Mouse (Mus musculus): ENCODE results near the gene F2rl3. TPM values are rescaled to one million over a fixed set of nuclear protein-coding genes. Genes with fewer than 3 reads are reported as not detected.

F2rl3 gene
- polyA plus RNA-seq, 1 experiment from 2014 or later, result 1.7 TPM

DNA sequence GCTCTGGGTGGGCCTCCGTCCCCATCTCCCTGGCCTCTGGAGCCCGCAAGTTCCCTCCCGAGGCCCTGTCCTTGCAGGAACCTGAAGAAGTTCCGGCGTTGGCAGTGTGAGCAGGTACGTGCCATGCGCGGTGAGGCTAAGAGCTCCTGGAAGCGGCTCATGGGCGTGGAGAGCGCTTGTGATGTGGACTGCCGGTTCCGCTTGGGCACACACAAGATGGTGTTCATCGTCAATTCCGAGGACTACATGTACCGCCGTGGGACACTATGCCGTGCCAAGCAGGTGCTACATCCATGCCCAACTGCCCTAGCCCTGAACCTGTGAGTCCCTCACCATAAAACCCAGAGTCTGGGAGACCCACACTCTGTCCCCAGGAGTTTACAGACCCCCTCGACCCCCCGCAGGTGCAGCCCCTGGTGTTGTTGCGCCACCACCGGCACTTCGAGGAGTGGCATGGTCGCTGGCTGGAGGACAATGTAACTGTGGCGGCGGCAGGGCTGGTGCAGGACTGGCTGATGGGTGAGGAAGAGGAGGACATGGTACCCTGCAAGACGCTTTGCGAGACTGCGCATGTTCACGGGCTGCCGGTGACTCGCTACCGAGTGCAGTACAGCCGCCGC lies 4.8 kb upstream of the F2rl3 start:
- no peaks in the 10 kb centered on the region for H3K9me3 ChIP-seq (replicated peaks; ENCODE audit: control insufficient read depth, low read length)
- WGBS, result 97% methylated on average over 35 of the region's 35 CpGs
- H3K4me3 ChIP-seq (ENCODE audit: low read length), result no peak overlapping the region

DNA sequence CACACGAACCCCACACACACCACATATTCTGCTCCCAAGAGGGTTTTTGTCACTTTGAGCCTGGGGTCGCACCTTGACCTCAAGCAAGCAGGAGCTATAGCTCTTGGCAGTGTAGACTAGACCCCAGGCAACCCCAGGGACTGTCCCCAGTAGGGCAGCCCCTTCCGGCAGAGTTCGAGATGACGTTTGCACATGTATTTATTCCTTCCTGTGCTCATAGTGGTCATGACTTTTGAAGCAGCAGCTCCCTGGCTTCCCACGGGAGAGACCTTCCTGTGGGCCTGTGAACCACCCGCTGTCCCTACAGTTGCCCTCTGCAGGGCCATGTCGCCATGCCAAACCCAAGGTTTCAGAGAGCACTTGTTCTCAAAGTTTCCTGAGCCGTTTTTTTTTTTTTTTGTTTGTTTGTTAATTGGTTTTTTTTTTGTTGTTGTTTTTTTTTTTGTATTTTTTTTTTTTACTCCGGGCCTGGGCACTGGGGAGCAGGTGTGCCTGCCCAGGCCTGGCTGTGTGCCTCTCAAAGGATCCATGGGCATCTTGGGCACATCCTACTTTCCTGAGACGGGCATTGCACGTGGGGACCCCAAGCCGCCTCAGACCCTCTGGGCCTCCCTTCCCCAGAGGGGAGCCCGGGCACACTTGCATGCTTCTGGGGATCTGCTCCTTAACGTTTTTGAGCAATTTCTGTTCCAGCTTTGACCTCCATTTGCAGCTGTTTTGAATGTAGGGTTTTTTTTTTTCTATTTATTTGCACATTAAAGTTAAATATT lies 4.1 kb upstream of the F2rl3 start:
- Histone ChIP-seq H3K4me1 (ENCODE audit: control insufficient read depth, insufficient read depth, low read length) (peaks cover 9% of the 10 kb centered on the region), H3K27ac (ENCODE audit: low read length) (no peak overlapping the region), H3K4me2 (ENCODE audit: low read depth, low read length) (no peak overlapping the region), H3K27me3 (ENCODE audit: control insufficient read depth, insufficient read depth, low read length) (no peaks in the 10 kb centered on the region), H3K9ac (ENCODE audit: low read length) (no peak overlapping the region), H3K4me3 (ENCODE audit: low read length) (no peak overlapping the region), H3K9me3 (replicated peaks; ENCODE audit: control insufficient read depth, low read length) (no peaks in the 10 kb centered on the region), H3K36me3 (ENCODE audit: control insufficient read depth, insufficient read depth) (peaks cover 49% of the 10 kb centered on the region)
- WGBS, result 90% methylated on average over 15 of the region's 15 CpGs
- no peak for ATAC-seq (replicated peaks; ENCODE audit: extremely low read depth, insufficient read depth, low FRiP score)

More for the DNA sequence above, 4.8 kb upstream of the F2rl3 start:
- peaks cover 55% of the 10 kb centered on the region for H3K36me3 ChIP-seq (ENCODE audit: control insufficient read depth, insufficient read depth)
- H3K27ac ChIP-seq (ENCODE audit: low read length), result no peak overlapping the region
- ATAC-seq (replicated peaks; ENCODE audit: extremely low read depth, insufficient read depth, low FRiP score), result no peak
- H3K4me2 ChIP-seq (ENCODE audit: low read depth, low read length), result no peak overlapping the region
- H3K4me1 ChIP-seq (ENCODE audit: control insufficient read depth, insufficient read depth, low read length), result peaks cover 7% of the 10 kb centered on the region
- no peak overlapping the region for H3K9ac ChIP-seq (ENCODE audit: low read length)
- no peaks in the 10 kb centered on the region for H3K27me3 ChIP-seq (ENCODE audit: control insufficient read depth, insufficient read depth, low read length)

DNA sequence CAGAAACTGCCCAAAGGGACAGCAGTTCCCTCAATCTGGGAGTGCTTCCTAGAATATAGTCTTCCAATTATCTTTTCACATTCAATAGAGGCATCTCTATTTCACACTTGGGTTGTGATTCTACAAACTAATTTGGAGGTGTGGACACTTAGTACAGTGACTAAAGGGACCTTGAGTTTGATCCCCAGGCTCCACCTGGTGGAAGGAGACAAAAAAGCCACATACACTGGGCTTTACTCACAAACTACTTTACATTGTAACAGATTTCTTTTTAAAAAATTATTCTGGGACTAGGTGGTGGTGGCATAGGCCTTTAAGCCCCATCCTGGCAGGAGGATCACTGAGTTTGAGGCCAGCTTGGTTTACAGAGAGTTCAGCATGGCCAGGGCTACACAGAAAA lies 3.4 kb upstream of the F2rl3 start:
- H3K9me3 ChIP-seq (replicated peaks; ENCODE audit: control insufficient read depth, low read length), result no peaks in the 10 kb centered on the region
- no peaks in the 10 kb centered on the region for H3K27me3 ChIP-seq (ENCODE audit: control insufficient read depth, insufficient read depth, low read length)
- H3K4me2 ChIP-seq (ENCODE audit: low read depth, low read length), result no peak overlapping the region
- H3K27ac ChIP-seq (ENCODE audit: low read length), result no peak overlapping the region
- H3K4me3 ChIP-seq (ENCODE audit: low read length), result no peak overlapping the region
- peaks cover 9% of the 10 kb centered on the region for H3K4me1 ChIP-seq (ENCODE audit: control insufficient read depth, insufficient read depth, low read length)
- H3K9ac ChIP-seq (ENCODE audit: low read length), result no peak overlapping the region
- H3K36me3 ChIP-seq (ENCODE audit: control insufficient read depth, insufficient read depth), result peaks cover 43% of the 10 kb centered on the region
- ATAC-seq (replicated peaks; ENCODE audit: extremely low read depth, insufficient read depth, low FRiP score), result no peak

DNA sequence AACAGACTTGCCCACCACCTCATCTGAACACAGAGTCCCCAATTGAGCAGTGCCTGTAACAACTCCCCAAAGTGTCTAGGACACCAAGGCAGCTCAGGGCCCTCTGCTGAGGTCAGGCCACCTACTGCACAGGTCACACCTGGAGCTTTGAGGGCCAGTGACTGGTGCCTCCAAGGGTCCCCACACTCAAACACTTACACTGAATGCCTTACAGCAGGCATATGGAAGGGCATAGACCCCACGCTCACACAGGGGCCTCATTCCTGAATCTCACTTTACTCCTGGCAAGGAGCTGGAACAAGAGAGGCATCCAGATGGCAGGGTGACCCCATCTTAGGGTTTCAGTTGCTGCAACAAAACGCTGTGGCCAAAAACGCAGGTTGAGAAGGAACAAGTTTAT lies 1.5 kb upstream of the F2rl3 start:
- WGBS, result 78% methylated on average over 3 of the region's 3 CpGs

DNA sequence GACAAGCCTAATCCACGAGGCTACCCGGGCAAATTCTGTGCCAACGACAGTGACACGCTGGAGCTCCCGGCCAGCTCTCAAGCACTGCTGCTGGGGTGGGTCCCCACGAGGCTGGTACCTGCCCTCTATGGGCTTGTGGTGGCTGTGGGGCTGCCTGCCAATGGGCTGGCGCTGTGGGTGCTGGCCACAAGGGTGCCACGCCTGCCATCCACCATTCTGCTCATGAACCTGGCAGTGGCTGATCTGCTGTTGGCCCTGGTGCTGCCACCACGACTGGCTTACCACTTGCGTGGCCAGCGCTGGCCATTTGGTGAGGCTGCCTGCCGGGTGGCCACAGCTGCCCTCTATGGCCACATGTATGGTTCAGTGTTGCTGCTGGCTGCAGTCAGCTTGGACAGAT lies 626 bp downstream of the F2rl3 start:
- Histone ChIP-seq H3K9me3 (replicated peaks; ENCODE audit: control insufficient read depth, low read length) (no peaks in the 10 kb centered on the region), H3K9ac (ENCODE audit: low read length) (no peak overlapping the region; the same call in 1 of the 2 replicates), H3K4me1 (ENCODE audit: control insufficient read depth, insufficient read depth, low read length) (peaks cover 9% of the 10 kb centered on the region), H3K4me2 (ENCODE audit: low read depth, low read length) (peak overlapping the region; percentile 34), H3K27ac (ENCODE audit: low read length) (0 out of 2 replicates have a peak overlapping the region, but pooled peaks have one; percentile 40), H3K36me3 (ENCODE audit: control insufficient read depth, insufficient read depth) (peaks cover 13% of the 10 kb centered on the region), H3K4me3 (ENCODE audit: low read length) (no peak overlapping the region), H3K27me3 (ENCODE audit: control insufficient read depth, insufficient read depth, low read length) (no peaks in the 10 kb centered on the region)
- 83% methylated on average over 12 of the region's 12 CpGs for WGBS
- no peak for ATAC-seq (replicated peaks; ENCODE audit: extremely low read depth, insufficient read depth, low FRiP score)

More for the DNA sequence above, 1.5 kb upstream of the F2rl3 start:
- no peak overlapping the region for H3K4me3 ChIP-seq (ENCODE audit: low read length)
- peaks cover 33% of the 10 kb centered on the region for H3K36me3 ChIP-seq (ENCODE audit: control insufficient read depth, insufficient read depth)
- H3K9ac ChIP-seq (ENCODE audit: low read length), result no peak overlapping the region
- no peaks in the 10 kb centered on the region for H3K27me3 ChIP-seq (ENCODE audit: control insufficient read depth, insufficient read depth, low read length)
- no peak for ATAC-seq (replicated peaks; ENCODE audit: extremely low read depth, insufficient read depth, low FRiP score)
- no peaks in the 10 kb centered on the region for H3K9me3 ChIP-seq (replicated peaks; ENCODE audit: control insufficient read depth, low read length)
- H3K4me1 ChIP-seq (ENCODE audit: control insufficient read depth, insufficient read depth, low read length), result peaks cover 9% of the 10 kb centered on the region
- no peak overlapping the region for H3K27ac ChIP-seq (ENCODE audit: low read length)
- no peak overlapping the region for H3K4me2 ChIP-seq (ENCODE audit: low read depth, low read length)

DNA sequence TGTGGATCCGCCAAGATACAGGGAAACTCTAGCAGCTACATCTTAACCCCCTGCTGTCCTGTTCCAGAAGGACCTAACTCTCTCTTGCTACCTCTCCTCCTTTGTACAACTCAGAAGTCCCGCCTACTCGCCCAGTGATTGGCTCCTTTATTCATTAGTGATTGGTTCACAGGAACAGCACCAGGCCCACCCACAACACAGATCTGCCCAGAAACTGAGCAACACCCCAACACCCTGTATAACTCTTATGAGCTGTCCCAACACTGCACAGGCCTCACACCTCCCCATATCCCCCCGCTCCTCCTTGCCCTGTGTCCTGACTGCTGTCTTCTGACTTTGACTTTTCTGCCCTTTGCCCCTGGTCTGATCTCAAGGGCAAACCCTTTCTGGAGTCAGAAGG lies 4.0 kb downstream of the F2rl3 start:
- no peak for ATAC-seq (replicated peaks; ENCODE audit: extremely low read depth, insufficient read depth, low FRiP score)
- WGBS, result 73% methylated on average over 4 of the region's 4 CpGs
- no peaks in the 10 kb centered on the region for H3K36me3 ChIP-seq (ENCODE audit: control insufficient read depth, insufficient read depth)

DNA sequence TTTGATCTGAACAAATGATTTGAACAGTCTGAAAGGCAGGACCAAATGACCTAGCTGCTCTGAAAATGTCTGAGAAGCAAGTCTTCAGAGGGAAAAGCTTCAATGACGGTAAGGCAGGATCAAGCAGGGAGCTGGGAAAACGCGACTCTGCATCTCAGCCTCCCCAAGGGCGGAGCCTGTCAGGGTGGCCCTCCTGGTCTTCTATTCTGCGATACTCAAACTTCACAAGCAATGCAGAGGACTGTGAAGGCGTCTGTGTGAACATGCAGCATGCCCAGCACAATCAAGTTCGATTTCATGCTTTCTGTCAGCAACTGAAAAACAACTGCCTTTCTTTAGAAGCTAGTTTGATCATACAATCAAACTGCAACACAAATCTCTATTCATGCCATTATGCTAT lies 5.1 kb downstream of the F2rl3 start:
- Histone ChIP-seq H3K27me3 (ENCODE audit: control insufficient read depth, insufficient read depth, low read length) (no peaks in the 10 kb centered on the region), H3K36me3 (ENCODE audit: control insufficient read depth, insufficient read depth) (no peaks in the 10 kb centered on the region), H3K9me3 (replicated peaks; ENCODE audit: control insufficient read depth, low read length) (no peaks in the 10 kb centered on the region), H3K4me3 (ENCODE audit: low read length) (no peak overlapping the region), H3K4me1 (ENCODE audit: control insufficient read depth, insufficient read depth, low read length) (peaks cover 3% of the 10 kb centered on the region), H3K27ac (ENCODE audit: low read length) (no peak overlapping the region), H3K4me2 (ENCODE audit: low read depth, low read length) (no peak overlapping the region), H3K9ac (ENCODE audit: low read length) (no peak overlapping the region)
- ATAC-seq (replicated peaks; ENCODE audit: extremely low read depth, insufficient read depth, low FRiP score), result no peak
- WGBS, result 34% methylated on average over 7 of the region's 7 CpGs

More for the DNA sequence above, 4.0 kb downstream of the F2rl3 start:
- H3K4me1 ChIP-seq (ENCODE audit: control insufficient read depth, insufficient read depth, low read length), result peaks cover 9% of the 10 kb centered on the region
- H3K9ac ChIP-seq (ENCODE audit: low read length), result no peak overlapping the region
- no peak overlapping the region for H3K27ac ChIP-seq (ENCODE audit: low read length)
- H3K27me3 ChIP-seq (ENCODE audit: control insufficient read depth, insufficient read depth, low read length), result no peaks in the 10 kb centered on the region
- no peak overlapping the region for H3K4me3 ChIP-seq (ENCODE audit: low read length)
- H3K9me3 ChIP-seq (replicated peaks; ENCODE audit: control insufficient read depth, low read length), result no peaks in the 10 kb centered on the region
- H3K4me2 ChIP-seq (ENCODE audit: low read depth, low read length), result no peak overlapping the region

DNA sequence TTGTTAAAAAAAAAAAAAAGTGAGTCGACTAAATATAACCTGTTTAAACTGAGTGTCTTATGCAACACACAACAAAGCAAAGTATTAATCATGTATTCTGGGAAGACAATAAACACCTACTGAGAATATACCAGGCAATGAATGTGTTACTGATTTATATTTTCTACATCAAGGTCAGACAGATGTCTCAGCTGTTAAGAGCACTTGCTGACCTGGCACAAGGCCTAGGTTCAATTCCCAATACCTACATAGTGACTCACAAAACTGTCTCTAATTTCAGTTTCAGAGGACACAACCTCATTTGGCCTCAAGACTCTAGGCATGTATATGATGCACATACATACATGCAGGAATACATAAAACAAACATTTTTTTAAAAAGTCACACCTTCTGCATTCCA lies 16.1 kb downstream of the F2rl3 start:
- Histone ChIP-seq H3K36me3 (ENCODE audit: control insufficient read depth, insufficient read depth) (no peaks in the 10 kb centered on the region), H3K9me3 (replicated peaks; ENCODE audit: control insufficient read depth, low read length) (no peaks in the 10 kb centered on the region), H3K4me2 (ENCODE audit: low read depth, low read length) (no peak overlapping the region), H3K4me1 (ENCODE audit: control insufficient read depth, insufficient read depth, low read length) (no peaks in the 10 kb centered on the region), H3K27me3 (ENCODE audit: control insufficient read depth, insufficient read depth, low read length) (no peaks in the 10 kb centered on the region), H3K27ac (ENCODE audit: low read length) (no peak overlapping the region), H3K4me3 (ENCODE audit: low read length) (no peak overlapping the region), H3K9ac (ENCODE audit: low read length) (no peak overlapping the region)
- no peak for ATAC-seq (replicated peaks; ENCODE audit: extremely low read depth, insufficient read depth, low FRiP score)
- 83% methylated on average over 1 of the region's 1 CpGs for WGBS

DNA sequence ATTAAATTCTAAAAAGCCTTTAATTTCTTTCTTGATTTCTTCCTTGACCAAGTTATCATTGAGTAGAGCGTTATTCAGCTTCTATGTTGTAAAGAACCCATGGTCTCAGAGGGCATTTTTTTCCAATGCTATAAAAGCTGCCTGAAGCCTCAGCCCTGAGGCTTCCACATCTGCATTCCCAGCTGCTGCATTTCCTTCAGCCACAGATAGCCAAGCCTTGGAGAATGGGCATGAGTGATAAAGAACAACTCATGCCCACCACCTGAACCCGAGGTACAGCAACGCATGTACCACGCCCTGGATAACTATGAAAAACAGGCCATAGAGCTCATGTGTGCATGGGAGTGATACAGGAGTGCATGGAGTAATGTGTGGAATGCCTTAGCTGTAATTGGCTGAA lies 19.0 kb downstream of the F2rl3 start:
- H3K4me1 ChIP-seq (ENCODE audit: control insufficient read depth, insufficient read depth, low read length), result no peaks in the 10 kb centered on the region
- H3K9ac ChIP-seq (ENCODE audit: low read length), result no peak overlapping the region
- H3K9me3 ChIP-seq (replicated peaks; ENCODE audit: control insufficient read depth, low read length), result no peaks in the 10 kb centered on the region
- WGBS, result 87% methylated on average over 4 of the region's 4 CpGs
- ATAC-seq (replicated peaks; ENCODE audit: extremely low read depth, insufficient read depth, low FRiP score), result no peak
- H3K36me3 ChIP-seq (ENCODE audit: control insufficient read depth, insufficient read depth), result no peaks in the 10 kb centered on the region
- H3K4me3 ChIP-seq (ENCODE audit: low read length), result no peak overlapping the region
- no peaks in the 10 kb centered on the region for H3K27me3 ChIP-seq (ENCODE audit: control insufficient read depth, insufficient read depth, low read length)
- no peak overlapping the region for H3K4me2 ChIP-seq (ENCODE audit: low read depth, low read length)
- no peak overlapping the region for H3K27ac ChIP-seq (ENCODE audit: low read length)

Data from heart, embryonic 16.5 days (tissue).